In the genomic region with DNA sequence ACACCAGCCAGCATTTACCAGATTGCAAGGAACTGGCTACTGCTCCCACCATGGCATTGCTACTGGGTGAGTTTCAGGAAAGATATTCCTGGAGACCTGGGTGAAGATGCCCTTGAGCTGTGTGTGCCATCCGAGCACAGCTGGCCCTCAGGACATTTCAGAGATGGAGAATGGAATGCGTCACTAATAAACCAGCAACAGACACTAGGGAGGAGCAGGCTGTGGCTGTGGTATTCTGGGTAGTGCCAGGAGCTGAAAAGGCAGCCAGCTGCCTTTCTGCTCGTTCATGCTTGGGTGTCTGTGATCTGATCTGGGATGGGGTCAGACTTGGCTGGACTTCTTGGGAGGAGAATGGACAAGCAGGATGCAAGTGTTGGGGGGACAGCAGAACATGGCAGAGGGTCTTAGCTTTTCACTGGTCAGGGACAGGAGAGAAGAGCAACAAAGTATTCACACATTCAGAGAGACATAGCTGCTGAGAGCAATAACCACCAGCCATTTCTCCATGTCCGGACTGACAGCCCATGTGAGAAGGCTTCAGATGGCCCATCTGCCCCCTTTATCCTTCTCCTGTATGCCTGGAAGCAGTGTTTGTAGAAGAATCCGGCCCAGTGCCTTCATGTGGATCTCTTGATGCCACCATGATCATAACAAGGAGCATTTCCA, we compare ENCODE assay signal across 16 mouse cellular contexts. TPM values are rescaled to one million over a fixed set of nuclear protein-coding genes. Genes with fewer than 3 reads are reported as not detected.
DNase-seq lines count a peak whose midpoint lies in the region; ATAC-seq and TF ChIP-seq lines count a peak whose summit lies in the region.
"Had no signal": no experiment of that assay in that cellular context is flagged by ENCODE, and none has a peak within 500 bp of the region (broad histone marks: within the 10 kb centered on the region; RNA-seq: fewer than 3 reads in every experiment).

No protein-coding gene starts in this region.

- no peaks in the 10 kb centered on the region for H3K36me3 ChIP-seq in forebrain, embryonic 12.5 days (replicated peaks)
- no peaks in the 10 kb centered on the region for H3K36me3 ChIP-seq in forebrain, embryonic 10.5 days (replicated peaks)
- no peaks in the 10 kb centered on the region for H3K36me3 ChIP-seq in midbrain, embryonic 11.5 days (ENCODE audit: control insufficient read depth, insufficient read depth, low read length)
- no peaks in the 10 kb centered on the region for H3K36me3 ChIP-seq in midbrain, embryonic 10.5 days
- H3K36me3 ChIP-seq in hindbrain, postnatal 0 days (ENCODE audit: insufficient read depth, low read length): no peaks in the 10 kb centered on the region
- no peaks in the 10 kb centered on the region for H3K36me3 ChIP-seq in neural tube, embryonic 14.5 days (ENCODE audit: control insufficient read depth, insufficient read depth, low read length)
- H3K36me3 ChIP-seq: liver, embryonic 12.5 days; midbrain, embryonic 12.5 days had no signal

- H3K4me2 ChIP-seq in forebrain, embryonic 12.5 days: peak overlapping the region; percentile 6
- H3K4me2 ChIP-seq in midbrain, embryonic 11.5 days: no peak overlapping the region
- no peak overlapping the region for H3K4me2 ChIP-seq in hindbrain, postnatal 0 days (ENCODE audit: low read depth, low read length)
- H3K4me2 ChIP-seq in neural tube, embryonic 14.5 days (ENCODE audit: low read depth, low read length): no peak overlapping the region
- H3K4me2 ChIP-seq: liver, embryonic 12.5 days; midbrain, embryonic 12.5 days had no signal

- DNase-seq in forebrain, embryonic 10.5 days (ENCODE audit: extremely low spot score, low spot score): no peak
- peak; percentile 76 for DNase-seq in midbrain, embryonic 11.5 days (ENCODE audit: low spot score, missing footprints)
- DNase-seq in midbrain, embryonic 10.5 days (ENCODE audit: low spot score): no peak
- peak; percentile 30 for DNase-seq in hindbrain, postnatal 0 days (ENCODE audit: low spot score)
- no peak for DNase-seq in frontal cortex, postnatal 25 days (ENCODE audit: low spot score in 2 of 2)
- no peak for DNase-seq in heart, adult 11 months
- DNase-seq: adrenal gland, postnatal 36 days; B cell, adult 2 months; gastrocnemius, adult 2 months; heart, postnatal 14 days had no signal

- H3K4me3 ChIP-seq in forebrain, embryonic 12.5 days (replicated peaks): no peak overlapping the region
- H3K4me3 ChIP-seq in forebrain, embryonic 10.5 days: no peak overlapping the region
- H3K4me3 ChIP-seq in midbrain, embryonic 11.5 days (ENCODE audit: low read depth, low read length): no peak overlapping the region
- no peak overlapping the region for H3K4me3 ChIP-seq in midbrain, embryonic 10.5 days
- H3K4me3 ChIP-seq in hindbrain, postnatal 0 days (ENCODE audit: low read length): no peak overlapping the region
- no peak overlapping the region for H3K4me3 ChIP-seq in neural tube, embryonic 14.5 days (ENCODE audit: low read depth, low read length)
- H3K4me3 ChIP-seq: gastrocnemius, adult 2 months; liver, embryonic 12.5 days; midbrain, embryonic 12.5 days had no signal

- peak overlapping the region; percentile 42; the same call in 1 of the 2 replicates for H3K27ac ChIP-seq in forebrain, embryonic 12.5 days
- H3K27ac ChIP-seq in forebrain, embryonic 10.5 days: no peak overlapping the region
- H3K27ac ChIP-seq in midbrain, embryonic 11.5 days (ENCODE audit: low read depth, low read length): no peak overlapping the region
- no peak overlapping the region for H3K27ac ChIP-seq in midbrain, embryonic 10.5 days (replicated peaks)
- H3K27ac ChIP-seq in hindbrain, postnatal 0 days: peak overlapping the region; percentile 16; the same call in 1 of the 2 replicates
- 0 out of 2 replicates have a peak overlapping the region, but pooled peaks have one; percentile 36 for H3K27ac ChIP-seq in neural tube, embryonic 14.5 days (ENCODE audit: low read depth, low read length)
- H3K27ac ChIP-seq: gastrocnemius, adult 2 months; liver, embryonic 12.5 days; midbrain, embryonic 12.5 days had no signal

- no peak for TF ChIP-seq CTCF in hindbrain, postnatal 0 days (IDR thresholded peaks at IDR 0.05; ENCODE audit: low read depth)

- peaks cover 64% of the 10 kb centered on the region for H3K27me3 ChIP-seq in forebrain, embryonic 12.5 days
- peaks cover 21% of the 10 kb centered on the region; the same call in 1 of the 2 replicates for H3K27me3 ChIP-seq in forebrain, embryonic 10.5 days (ENCODE audit: poor library complexity, severe bottlenecking)
- H3K27me3 ChIP-seq in midbrain, embryonic 11.5 days (ENCODE audit: control insufficient read depth, insufficient read depth, low read length): no peaks in the 10 kb centered on the region
- H3K27me3 ChIP-seq in midbrain, embryonic 10.5 days (ENCODE audit: low read depth, poor library complexity, severe bottlenecking): no peaks in the 10 kb centered on the region
- no peaks in the 10 kb centered on the region for H3K27me3 ChIP-seq in hindbrain, postnatal 0 days (ENCODE audit: insufficient read depth, low read length)
- no peaks in the 10 kb centered on the region for H3K27me3 ChIP-seq in neural tube, embryonic 14.5 days (ENCODE audit: control insufficient read depth, insufficient read depth, low read length)
- H3K27me3 ChIP-seq: liver, embryonic 12.5 days; midbrain, embryonic 12.5 days had no signal

- H3K4me1 ChIP-seq in forebrain, embryonic 12.5 days: peaks cover 11% of the 10 kb centered on the region; the same call in 1 of the 2 replicates
- peaks cover 17% of the 10 kb centered on the region for H3K4me1 ChIP-seq in forebrain, embryonic 10.5 days
- H3K4me1 ChIP-seq in midbrain, embryonic 11.5 days (ENCODE audit: control insufficient read depth, insufficient read depth, low read length): no peaks in the 10 kb centered on the region
- H3K4me1 ChIP-seq in midbrain, embryonic 10.5 days: no peaks in the 10 kb centered on the region
- H3K4me1 ChIP-seq in hindbrain, postnatal 0 days (ENCODE audit: insufficient read depth, low read length): peaks cover 7% of the 10 kb centered on the region; the same call in 1 of the 2 replicates
- peaks cover 5% of the 10 kb centered on the region; the same call in 1 of the 2 replicates for H3K4me1 ChIP-seq in neural tube, embryonic 14.5 days (ENCODE audit: control insufficient read depth, insufficient read depth, low read length)
- H3K4me1 ChIP-seq: liver, embryonic 12.5 days had no signal

- H3K9me3 ChIP-seq in forebrain, embryonic 12.5 days: no peaks in the 10 kb centered on the region
- no peaks in the 10 kb centered on the region for H3K9me3 ChIP-seq in forebrain, embryonic 10.5 days
- H3K9me3 ChIP-seq in midbrain, embryonic 11.5 days (ENCODE audit: control insufficient read depth, low read length): no peaks in the 10 kb centered on the region
- H3K9me3 ChIP-seq in midbrain, embryonic 10.5 days (replicated peaks): no peaks in the 10 kb centered on the region
- H3K9me3 ChIP-seq in hindbrain, postnatal 0 days (ENCODE audit: low read length): no peaks in the 10 kb centered on the region
- H3K9me3 ChIP-seq in neural tube, embryonic 14.5 days (ENCODE audit: control insufficient read depth, low read length): no peaks in the 10 kb centered on the region
- H3K9me3 ChIP-seq: liver, embryonic 12.5 days; midbrain, embryonic 12.5 days had no signal

- no peak overlapping the region for H3K9ac ChIP-seq in forebrain, embryonic 12.5 days
- no peak overlapping the region for H3K9ac ChIP-seq in midbrain, embryonic 11.5 days (ENCODE audit: low read length)
- no peak overlapping the region for H3K9ac ChIP-seq in hindbrain, postnatal 0 days (replicated peaks; ENCODE audit: low read length)
- H3K9ac ChIP-seq in neural tube, embryonic 14.5 days (replicated peaks; ENCODE audit: low read depth, low read length): no peak overlapping the region
- H3K9ac ChIP-seq: liver, embryonic 12.5 days; midbrain, embryonic 12.5 days had no signal

- 64% methylated on average over 5 of the region's 5 CpGs for WGBS in forebrain, embryonic 12.5 days
- 69% methylated on average over 5 of the region's 5 CpGs for WGBS in forebrain, embryonic 10.5 days
- 73% methylated on average over 5 of the region's 5 CpGs for WGBS in midbrain, embryonic 11.5 days
- 71% methylated on average over 5 of the region's 5 CpGs for WGBS in midbrain, embryonic 10.5 days
- 35% methylated on average over 5 of the region's 5 CpGs for WGBS in hindbrain, postnatal 0 days
- 45% methylated on average over 5 of the region's 5 CpGs for WGBS in neural tube, embryonic 14.5 days

- no peak for ATAC-seq in forebrain, embryonic 12.5 days (ENCODE audit: low FRiP score)
- ATAC-seq in midbrain, embryonic 11.5 days (ENCODE audit: low FRiP score): no peak
- 0 out of 2 replicates have a peak, but pooled peaks have one; percentile 18 for ATAC-seq in hindbrain, postnatal 0 days
- ATAC-seq in neural tube, embryonic 14.5 days (ENCODE audit: low read depth): no peak
- ATAC-seq: intestine, postnatal 0 days; liver, embryonic 12.5 days; lung, postnatal 0 days had no signal

RNA-seq across cellular contexts. Expression of a gene that starts 60.0 kb away (rescaled TPM):
- polyA plus RNA-seq in forebrain, embryonic 12.5 days (2016; fragmentation: Nextera tagmentation; extraction: Ambion mirVana): 0.04 TPM in 1 of 2 replicates, not detected in the other
- polyA plus RNA-seq in forebrain, embryonic 10.5 days (2016; fragmentation: Nextera tagmentation; extraction: Ambion mirVana): not detected in 2 replicates
- polyA plus RNA-seq in midbrain, embryonic 11.5 days (2014; fragmentation: Nextera tagmentation; extraction: Ambion mirVana): 0.22 TPM in 1 of 2 replicates, not detected in the other
- 0.07 and 0.10 TPM in 2 replicates for polyA plus RNA-seq in midbrain, embryonic 10.5 days (2016; fragmentation: Nextera tagmentation; extraction: Ambion mirVana)
- total RNA-seq in hindbrain, postnatal 0 days (2014; rRNA removed): 0.18 TPM in 1 of 2 replicates, not detected in the other
- 0.18 TPM in 1 of 2 replicates, not detected in the other for polyA plus RNA-seq in hindbrain, postnatal 0 days (2015; fragmentation: Nextera tagmentation; extraction: Ambion mirVana)
- polyA plus RNA-seq in neural tube, embryonic 14.5 days (2014; fragmentation: Nextera tagmentation; extraction: Ambion mirVana): 0.17 and 0.40 TPM in 2 replicates

Comparison
In these comparisons a context has a peak if more than half of its experiments do, and no peak if none do; other contexts are left out.
1. H3K27ac ChIP-seq: peak in forebrain, embryonic 12.5 days (single experiment), hindbrain, postnatal 0 days (single experiment) and neural tube, embryonic 14.5 days (single experiment); none in forebrain, embryonic 10.5 days (single experiment), midbrain, embryonic 11.5 days (single experiment) and midbrain, embryonic 10.5 days (single experiment).
2. DNase-seq: peak in midbrain, embryonic 11.5 days (single experiment) and hindbrain, postnatal 0 days (single experiment); none in forebrain, embryonic 10.5 days (single experiment), midbrain, embryonic 10.5 days (single experiment), frontal cortex, postnatal 25 days (0 of 2) and heart, adult 11 months (single experiment).